Mouse (Mus musculus) testis, postnatal 10 days (tissue): ENCODE results near the gene Psph.

Experiments used
- DNase-seq: peaks from one replicate; pipeline ENCODE4 v3.0.0; 2021; ENCODE audit warnings: low spot score

Gene Psph

DNA sequence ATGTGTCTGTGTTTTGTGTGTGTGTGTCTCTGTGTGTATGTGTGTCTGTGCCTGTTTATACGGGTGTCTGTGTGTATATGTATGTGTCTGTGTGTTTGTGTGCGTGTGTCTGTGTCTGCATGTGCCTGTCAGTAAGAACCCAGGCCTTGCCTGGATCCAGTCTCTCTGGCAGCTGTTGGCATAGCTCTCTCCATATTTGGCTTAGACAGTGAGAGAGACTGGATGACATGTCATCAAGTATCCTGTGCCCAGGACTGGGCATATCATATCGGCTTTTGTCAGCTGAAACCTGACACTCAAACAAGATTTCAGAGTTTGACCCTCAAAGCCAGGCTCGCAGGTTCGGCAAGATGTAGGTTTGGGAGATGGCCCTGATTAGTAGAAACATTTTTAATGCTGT is 56.2 kb downstream of the Psph start:
- DNase-seq: no peak

DNA sequence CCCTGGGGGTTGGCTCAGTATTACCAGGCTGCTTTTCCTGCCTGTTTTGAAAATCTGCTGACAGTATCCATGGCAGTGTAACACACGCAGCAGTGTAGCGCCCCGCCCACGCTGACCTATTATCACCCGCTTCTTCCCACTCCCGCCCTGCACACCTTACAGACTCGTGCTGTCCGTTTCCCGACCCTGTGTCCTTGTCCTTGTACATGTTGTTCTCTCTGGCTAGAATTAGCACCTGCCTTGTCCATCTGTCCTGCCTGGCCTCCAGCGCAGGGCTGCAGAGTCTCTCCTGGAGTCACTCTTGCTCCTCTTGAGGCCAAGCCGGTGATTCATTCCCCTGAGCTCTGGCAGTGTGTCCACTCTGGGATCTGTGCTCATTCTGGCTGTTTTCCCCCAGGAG is 56.9 kb downstream of the Psph start:
- peak; percentile 66 for DNase-seq

DNA sequence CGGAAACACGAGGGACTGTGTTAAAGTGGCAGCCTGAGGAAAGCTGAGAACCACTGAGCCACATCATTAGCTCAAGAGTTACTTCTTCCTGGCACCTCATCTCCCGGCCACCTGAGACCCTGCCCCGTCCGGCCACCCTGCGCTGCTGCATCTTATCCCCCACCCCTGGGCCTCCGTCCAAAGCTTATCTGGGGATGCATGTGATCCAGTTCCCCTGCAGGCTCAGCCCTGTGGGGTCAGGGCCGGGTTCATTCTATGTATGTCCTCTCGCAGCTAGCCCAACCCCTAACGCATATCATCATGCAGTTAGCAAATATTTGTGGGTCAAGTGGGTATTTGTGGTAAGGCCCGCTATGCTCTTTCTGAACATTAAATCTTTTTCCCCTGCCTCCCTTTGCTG is 58.0 kb downstream of the Psph start:
- DNase-seq: peak; percentile 59

DNA sequence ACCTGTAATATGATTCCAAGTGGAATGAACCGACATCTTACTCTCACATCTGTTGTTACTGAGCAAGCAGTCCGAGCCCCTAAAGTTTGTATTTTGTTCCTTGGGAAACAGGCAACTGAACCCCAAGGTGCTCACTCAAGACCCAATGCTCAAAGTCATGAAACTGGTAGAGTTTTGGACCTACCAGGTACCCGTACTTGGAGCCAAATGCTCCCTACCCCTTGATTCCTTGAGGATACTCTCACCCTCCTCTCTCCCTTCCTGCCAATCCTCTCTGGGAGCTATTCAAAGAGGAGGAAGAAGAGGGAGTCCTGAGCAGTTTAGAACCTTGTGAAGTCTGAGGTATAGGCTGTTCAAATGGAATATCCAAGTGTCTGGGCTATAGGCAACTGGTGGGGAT is 60.5 kb downstream of the Psph start:
- DNase-seq: no peak

DNA sequence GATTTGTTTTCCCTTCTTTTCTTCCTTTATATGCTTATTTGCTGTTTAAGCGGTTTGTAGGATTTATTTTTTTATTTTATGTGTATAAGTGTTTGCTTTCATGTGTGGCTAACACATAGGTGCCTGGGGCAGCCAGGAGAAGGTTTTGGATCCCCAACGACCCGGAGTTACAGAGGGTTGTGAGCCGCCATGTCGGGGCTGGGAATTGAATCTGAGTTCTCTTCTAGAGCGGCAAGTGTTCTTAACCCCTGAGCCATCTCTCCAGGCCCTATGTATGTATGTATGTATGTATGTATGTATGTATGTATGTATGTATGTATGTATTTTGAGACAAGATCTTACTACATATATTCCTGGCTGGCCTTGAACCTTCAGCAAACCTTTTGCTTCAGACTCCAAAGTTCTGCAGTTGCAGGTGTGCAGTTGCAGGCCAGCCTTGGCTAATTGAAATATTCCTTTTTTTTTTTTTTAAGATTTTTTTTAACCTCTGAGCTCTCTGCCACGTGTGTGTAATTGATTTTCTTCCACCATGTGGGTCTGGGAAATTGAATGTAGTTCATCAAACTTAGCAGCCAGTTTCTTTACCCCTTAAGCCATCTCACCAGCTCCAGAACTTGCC is 61.4 kb downstream of the Psph start:
- no peak for DNase-seq

DNA sequence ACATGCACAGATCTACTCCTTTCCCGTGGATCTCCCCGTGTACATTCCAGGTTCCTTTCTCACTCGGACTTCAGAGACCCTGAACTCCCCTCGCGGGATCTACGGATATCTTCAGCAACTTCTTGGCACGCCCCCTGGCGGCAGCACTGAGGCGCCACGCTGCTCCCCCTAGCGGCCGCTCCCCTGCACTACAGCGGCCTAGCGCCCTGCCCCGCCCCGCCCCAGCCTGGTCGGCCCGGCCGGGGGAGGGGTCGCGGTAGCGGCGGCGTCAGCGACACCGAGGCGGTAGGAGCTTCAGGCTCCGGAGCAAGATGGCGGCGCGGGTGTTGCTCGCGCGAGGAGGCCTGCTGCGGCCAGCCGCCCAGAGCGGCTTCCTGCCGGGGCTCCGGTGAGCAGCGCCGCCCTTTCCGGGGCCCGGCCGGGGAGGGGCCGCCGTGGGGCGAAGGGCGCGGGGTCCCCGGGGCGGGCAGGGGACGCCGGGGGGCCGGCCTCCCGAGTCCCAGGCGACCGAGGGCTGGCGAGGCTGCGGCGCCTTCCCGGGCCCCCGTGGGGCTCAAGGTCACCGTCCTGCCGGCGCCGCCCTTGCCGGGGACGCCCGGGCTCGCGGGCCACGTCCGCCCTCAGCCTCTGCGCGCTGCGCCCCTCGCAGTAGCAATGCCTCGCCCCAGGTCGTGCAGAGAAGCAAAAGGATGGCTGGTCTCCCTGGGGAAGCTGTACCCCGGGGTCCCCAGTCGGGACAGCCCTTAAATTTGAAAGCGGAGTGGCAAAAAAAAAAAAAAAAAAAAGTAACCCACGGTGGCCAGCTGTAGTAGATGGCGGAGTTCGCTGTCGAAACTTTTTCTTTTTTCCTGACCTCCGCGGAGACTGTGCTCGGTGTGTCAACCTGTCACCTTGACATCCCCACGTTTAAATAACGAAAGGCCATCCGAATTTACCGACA is 62.1 kb downstream of the Psph start, which contains the start of gene Nipsnap2:
Nipsnap2 (plus strand) TSS at position 230 of the 940 bp plus-strand sequence.
- peak; percentile 95 for DNase-seq

DNA sequence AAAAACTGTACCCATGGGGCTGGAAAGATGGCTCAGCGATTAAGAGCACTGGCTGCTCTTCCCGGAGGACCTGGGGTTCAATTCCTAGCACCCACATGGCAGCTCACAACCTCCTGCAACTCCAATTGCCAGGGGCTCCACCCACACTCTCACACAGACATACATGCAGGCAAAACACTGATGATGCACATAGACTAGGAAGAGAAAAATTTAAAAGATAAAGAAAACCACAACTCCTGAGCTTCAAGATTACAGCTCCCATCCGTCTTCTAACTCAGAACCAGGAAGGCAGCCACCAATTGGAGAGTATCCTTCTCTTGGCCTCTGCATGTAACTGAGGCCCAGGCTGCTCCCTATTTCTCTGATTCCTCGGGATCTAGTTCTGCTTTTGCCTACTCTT is 63.0 kb downstream of the Psph start:
- no peak for DNase-seq

DNA sequence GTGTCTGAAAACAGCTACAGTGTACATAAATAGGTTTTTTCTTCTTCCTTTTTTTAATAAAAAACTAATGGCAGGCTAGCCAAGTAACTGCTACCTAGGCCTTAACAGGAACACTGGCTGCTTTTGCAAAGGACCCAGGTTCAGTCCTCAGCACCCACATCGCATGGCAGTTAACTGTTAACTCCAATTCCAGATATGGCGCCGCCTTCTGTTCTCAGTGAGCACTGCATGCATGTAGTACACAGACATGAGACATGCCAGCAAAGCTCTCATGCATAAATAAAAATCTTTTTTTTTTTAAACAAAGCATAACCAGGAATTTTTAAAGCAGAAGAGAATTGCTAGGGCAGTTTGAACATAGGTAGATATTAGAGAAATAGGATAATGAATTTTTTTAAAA is 67.1 kb downstream of the Psph start:
- no peak for DNase-seq

DNA sequence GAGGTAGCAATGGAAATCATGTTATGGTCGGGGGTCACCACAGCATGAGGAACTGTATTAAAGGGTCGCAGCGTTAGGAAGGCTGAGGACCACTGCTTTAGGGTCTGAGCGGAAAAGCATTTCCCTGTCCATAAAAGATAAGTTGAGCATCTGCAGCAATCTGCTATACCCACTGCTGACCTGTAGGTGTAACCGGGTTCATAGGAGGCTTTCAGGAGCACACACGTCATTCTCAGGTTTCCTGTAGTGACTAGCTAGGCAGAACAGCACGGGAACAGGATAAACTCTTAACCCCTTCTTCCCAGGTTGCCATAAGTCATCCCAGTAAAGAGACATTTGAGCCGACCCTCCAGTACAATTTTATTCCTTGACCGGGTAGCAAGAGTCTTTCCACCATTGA is 70.2 kb downstream of the Psph start:
- DNase-seq: peak; percentile 20
